Mouse (Mus musculus) T-helper 2 cell (primary cell): ENCODE data around the gene Lysmd2.

Experiments used
- in situ Hi-C: fragments of 300-600 bp; cut with MboI, MseI; formaldehyde crosslinking; loops from one replicate; pipeline ENCODE4 v1.15.1; 2025; ENCODE audit warnings: high pct_unique_total_duplicates

Lysmd2 gene

GRCm38 (mm10) chr9:75626308-75626604 lies 715 bp downstream of the Lysmd2 start:
- in situ Hi-C loops, result no loop called here

DNA sequence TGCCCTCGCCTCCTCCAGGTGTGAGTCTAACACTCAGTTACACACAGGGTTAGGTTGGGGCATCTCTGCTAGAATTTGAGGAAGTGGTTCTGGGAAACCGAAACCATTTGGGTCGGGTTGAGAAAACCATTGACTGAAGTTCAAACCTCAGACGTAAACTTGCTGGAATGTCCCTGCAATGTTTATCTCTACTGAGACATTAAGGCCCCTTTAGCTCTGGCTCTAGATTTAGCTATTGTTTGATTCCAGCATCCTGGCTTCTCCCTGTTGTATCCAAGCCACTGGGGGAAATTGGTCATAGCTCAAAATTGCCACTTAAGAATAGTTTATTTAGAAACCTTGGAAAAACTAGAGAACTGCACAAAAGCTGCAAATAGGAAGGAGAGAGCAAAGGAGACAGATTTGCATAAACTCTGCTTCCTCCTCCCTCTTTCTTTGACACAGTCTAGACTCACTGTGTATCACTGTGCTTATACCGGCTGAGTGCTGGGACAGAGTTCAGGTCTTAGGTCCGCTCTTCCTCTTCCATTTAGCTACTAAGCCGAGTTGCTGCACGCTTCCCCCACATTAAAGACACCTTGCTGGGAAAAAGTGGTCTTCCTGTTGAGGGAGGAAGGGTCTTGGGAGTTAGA lies 5.4 kb downstream of the Lysmd2 start:
- in situ Hi-C loops, result loop anchor here (5.0 kb wide), 1 partner anchor 99 kb away; no protein-coding TSS in a partner anchor

- in situ Hi-C loops, result loop anchor here (5.0 kb wide), 1 partner anchor 100 kb away; no protein-coding TSS in a partner anchor
These were observed 6.6 kb downstream of the Lysmd2 start for GRCm38 (mm10) chr9:75632111-75632510.

DNA sequence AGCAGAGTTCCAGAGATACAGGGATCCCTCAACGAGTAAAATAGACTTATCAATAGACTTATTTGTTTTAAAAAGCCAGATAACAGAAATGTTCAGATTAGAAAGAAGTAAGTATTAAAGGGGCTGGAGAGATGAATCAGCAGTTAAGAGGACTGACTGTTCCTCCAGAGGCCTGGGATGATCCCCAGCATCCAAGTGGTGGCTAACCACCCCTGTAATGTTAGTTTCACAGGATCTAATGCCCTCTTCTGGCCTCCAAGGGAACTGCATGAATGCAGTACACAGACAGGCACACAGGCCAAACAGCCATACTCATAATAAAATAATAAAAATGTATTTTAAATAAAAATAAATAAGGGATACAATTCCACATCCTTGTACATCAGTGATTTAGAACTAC lies 7.4 kb downstream of the Lysmd2 start:
- in situ Hi-C loops, result loop anchor here (5.0 kb wide), 1 partner anchor 101 kb away; no protein-coding TSS in a partner anchor

- in situ Hi-C loops, result loop anchor here (5.0 kb wide), 1 partner anchor 101 kb away; no protein-coding TSS in a partner anchor
These were observed 8.1 kb downstream of the Lysmd2 start for GRCm38 (mm10) chr9:75633603-75634002.

DNA sequence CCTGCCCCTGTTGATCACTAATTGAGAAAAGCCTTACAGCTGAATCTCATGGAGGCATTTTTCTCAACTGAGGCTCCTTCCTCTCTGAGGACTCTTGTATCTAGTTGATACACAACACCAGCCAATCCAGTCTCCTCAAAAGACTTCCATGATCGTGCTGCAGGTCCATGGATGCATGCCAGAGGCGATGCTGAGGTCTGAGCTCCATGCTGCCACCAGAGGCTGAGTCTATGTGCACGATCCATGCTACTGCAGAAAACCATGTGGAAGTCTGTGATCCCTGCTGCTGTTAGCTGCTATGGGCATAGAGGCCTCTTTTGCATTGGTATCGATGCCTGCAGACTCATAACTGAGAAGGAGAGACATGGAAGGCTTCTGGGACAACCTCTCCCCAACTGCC lies 8.7 kb downstream of the Lysmd2 start:
- in situ Hi-C loops, result loop anchor here (5.0 kb wide), 1 partner anchor 102 kb away; no protein-coding TSS in a partner anchor

DNA sequence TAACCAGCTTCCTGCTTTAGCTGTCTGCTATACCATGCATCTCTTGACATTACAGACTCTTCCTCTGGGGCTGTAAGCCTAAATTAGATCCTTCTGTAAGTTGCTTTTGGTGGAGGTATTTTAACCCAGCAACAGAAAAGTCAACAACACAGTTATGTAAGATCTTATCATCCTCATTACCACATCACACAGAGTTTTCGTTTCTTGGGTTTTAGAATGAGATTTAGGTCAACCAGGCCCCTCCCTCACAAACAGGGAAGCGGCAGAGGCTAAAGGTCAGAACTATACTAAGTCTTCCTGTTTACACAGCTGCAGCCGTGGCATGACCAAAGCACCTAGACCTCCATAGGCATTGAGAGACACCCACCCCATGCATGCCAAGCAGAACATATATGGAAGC lies 19.9 kb downstream of the Lysmd2 start:
- in situ Hi-C loops, result no loop called here

GRCm38 (mm10) chr9:75653981-75654911 lies 28.7 kb downstream of the Lysmd2 start:
- in situ Hi-C loops, result loop anchor here (25.0 kb wide), 1 partner anchor 1708 kb away; the partner anchor contains the start of gene Mlip

DNA sequence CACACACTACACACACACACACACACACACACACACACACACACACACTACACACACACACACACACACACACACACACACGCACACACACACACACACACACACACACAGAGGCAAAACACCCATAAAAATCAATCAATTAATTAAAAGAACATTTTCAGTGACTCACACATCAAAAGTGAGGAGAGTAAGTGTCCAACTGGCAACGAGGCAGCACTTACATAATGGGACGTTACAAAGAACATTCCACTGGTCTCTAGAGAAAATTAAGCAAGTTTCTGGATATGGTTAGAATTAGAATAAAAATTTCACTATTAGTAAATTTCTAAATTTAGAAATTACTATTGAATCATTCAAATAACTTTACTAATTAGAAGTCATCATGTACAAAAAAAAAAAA lies 30.9 kb downstream of the Lysmd2 start:
- in situ Hi-C loops, result loop anchor here (25.0 kb wide), 1 partner anchor 1706 kb away; the partner anchor contains the start of gene Mlip

DNA sequence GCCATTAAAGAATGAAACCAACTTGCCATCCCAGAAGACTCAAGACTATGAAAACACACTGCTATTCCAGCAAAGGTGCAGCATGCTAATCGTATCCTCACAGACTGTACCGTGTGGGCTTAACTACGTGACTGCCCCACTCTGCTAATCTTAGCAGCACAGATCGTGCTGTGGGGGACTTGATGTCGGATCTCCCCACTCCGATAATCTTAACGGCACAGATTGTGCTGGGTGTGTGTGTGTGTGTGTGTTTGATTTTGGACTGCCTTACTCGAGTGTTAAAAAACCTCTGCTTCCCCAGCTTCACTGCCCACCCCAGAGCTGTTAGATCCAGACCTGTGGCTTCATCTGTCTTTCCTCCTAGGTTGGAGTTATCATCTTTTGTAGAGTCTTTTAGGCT lies 35.4 kb downstream of the Lysmd2 start:
- in situ Hi-C loops, result loop anchor here (25.0 kb wide), 1 partner anchor 1701 kb away; the partner anchor contains the start of gene Mlip

DNA sequence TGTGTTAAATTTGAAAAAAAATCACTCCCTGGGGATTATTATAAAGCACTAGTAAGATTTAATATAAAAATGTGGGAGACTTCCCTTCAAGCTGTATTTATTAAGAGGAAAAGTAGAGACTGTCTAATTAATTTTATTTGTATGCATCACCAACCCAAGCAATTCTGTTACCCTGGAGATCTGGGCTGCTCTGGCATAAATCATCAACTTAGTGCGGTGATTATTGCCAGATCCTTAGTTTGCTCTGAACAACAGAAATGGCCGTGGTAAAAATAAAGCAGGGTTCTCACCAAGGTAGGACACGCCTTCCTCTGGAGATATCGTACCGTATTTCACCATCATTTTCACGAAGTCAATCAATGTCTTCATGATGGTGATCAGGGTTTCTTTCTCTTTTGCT lies 39.8 kb downstream of the Lysmd2 start:
- in situ Hi-C loops, result loop anchor here (25.0 kb wide), 1 partner anchor 1697 kb away; the partner anchor contains the start of gene Mlip

DNA sequence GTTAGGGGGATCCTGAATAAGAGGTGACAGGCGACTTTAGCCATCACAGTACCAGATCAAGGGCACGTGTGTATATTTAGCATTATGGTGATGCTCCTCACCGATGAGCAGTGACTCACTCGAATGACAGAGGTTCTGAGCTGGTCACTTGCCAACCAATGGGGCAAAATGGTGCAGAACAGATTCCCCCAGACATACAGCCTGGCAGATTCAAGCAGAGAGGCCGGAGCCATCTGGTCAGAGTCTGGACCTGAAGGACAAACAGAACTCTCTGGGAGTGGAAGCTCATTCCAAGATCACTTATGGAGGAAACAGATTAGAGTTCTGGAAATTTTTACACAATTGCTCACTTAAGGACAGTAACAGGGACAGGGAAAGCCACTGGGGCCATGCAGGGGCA lies 41.1 kb downstream of the Lysmd2 start:
- in situ Hi-C loops, result loop anchor here (25.0 kb wide), 1 partner anchor 1696 kb away; the partner anchor contains the start of gene Mlip

DNA sequence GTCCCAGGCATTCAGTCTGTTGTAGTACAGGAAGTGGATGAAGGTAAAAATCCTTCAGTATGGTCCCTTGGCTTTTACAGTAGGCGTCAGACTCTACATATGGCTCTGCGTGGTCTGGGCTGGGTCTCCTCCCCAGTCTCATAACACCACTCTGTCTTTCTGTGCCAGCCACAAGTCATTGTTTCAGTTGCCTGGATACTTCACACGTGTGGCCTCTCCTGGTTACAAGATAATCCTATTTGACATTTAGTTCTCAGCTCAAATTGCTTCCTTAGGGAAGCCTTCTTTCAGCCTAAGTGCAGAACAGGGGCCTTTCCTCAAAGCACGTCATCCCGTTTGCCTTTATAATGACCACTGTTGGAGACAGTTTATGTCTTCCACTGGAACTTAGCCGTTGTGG lies 47.2 kb downstream of the Lysmd2 start:
- in situ Hi-C loops, result loop anchor here (25.0 kb wide), 1 partner anchor 1690 kb away; the partner anchor contains the start of gene Mlip

GRCm38 (mm10) chr9:75676226-75676625 lies 50.7 kb downstream of the Lysmd2 start:
- in situ Hi-C loops, result no loop called here

DNA sequence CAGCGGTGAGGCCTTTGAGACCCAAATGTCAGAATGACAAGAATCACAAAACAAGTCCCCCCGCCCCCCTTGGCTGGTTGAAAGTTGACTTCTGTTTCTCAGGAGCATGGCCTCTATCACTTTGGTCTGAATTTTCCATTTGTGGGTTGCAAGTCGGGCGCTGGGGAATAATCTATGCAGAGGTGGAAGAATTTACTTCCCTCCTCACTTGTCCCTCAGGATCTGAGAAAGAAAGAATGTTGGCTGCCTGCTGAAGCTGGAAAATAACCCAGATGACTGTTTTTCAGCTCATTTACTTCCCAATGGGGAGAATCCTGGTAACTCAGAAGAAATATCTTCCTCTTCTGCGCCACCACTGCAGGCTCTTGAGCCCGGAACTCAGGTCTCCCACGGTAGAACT lies 52.8 kb downstream of the Lysmd2 start:
- in situ Hi-C loops, result no loop called here

DNA sequence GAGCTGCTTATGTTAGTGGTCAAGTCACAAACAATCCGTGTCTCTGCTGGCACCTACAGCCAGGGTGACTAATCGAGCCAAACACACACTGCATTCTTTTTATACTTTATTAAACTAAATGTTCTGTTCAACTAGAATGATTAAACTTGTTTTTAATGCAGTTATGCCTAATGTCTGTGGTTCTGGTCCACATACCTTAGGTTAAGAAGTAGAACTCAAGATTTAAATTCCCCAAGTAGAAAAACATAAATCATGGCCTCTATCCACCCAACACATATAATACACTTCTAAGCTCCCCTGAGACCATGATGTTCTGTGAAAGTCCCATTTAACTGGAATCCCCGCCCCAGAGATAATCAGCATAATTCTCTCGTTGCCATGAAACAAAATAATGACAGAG lies 54.1 kb downstream of the Lysmd2 start:
- in situ Hi-C loops, result no loop called here

GRCm38 (mm10) chr9:75680606-75681005 lies 55.1 kb downstream of the Lysmd2 start:
- in situ Hi-C loops, result no loop called here

GRCm38 (mm10) chr9:75683426-75684191 lies 58.1 kb downstream of the Lysmd2 start, which contains the start of gene Scg3:
Gene Scg3, minus strand, starts transcription at chr9:75684056.
- in situ Hi-C loops, result no loop called here

DNA sequence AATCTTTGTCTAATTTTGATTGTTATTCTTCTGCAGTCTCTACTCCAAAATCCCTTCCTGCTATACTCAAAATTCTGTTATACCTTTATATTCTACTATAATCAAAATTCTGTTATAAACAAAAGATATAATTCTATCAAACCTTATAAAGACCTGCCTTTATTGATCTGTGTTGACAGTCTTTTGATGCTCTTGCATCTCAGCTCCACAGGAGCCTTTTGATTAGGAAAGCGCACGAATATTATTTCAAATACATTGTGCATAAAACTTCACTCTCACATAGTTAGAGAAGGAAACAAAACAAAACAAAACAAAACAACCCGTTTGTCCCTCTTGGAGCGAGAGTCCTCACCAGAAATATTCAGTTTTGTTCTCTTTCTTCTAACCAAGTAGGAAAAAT lies 58.8 kb downstream of the Lysmd2 start:
- in situ Hi-C loops, result no loop called here

DNA sequence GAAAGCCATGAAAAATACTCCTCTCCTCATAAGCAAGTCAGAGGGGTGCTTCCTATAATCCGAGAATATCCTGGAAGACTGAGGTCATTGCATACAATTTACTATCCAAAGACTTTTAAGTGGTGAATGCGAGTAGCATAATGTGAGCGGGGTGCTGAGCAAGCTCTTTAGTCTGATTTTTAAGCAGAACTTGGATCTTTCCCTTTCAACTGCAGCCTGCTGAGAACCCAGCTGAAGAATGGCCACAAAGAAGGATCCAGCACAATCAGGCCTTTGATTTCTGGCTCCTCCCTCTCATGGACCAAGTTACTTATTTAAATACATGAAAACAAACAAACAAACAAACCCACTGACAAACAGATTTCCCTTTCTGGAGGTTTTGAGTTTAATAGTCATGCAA lies 59.2 kb downstream of the Lysmd2 start:
- in situ Hi-C loops, result no loop called here
